Mouse (Mus musculus): ENCODE results near the gene Cib4.

Gene Cib4

DNA sequence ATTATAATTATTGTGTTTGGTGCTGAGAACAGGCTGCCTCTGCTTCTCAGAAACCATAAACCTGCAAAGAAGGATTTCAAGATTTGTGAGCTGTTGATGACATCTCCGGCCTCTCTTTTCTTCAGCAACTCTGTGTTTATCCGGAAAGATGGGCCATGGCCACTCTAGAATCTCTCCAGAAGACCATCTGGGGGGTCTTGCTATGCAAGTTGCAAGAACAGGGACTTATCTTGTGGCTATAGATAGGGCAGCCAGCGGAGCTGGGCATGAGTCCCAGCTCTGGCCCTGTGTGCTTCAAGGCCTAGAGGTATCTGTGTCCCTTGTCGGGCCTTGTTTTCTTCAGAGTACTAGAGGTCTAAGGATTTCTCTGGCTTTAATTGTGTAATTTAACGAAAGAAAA lies 36.4 kb upstream of the Cib4 start:
- no peak for DNase-seq (ENCODE audit: low read depth, low spot score)
- peaks cover 2% of the 10 kb centered on the region; the same call in 1 of the 2 replicates for H3K27me3 ChIP-seq (ENCODE audit: control insufficient read depth, insufficient read depth, low read length, poor library complexity, severe bottlenecking)
- no peaks in the 10 kb centered on the region for H3K36me3 ChIP-seq (ENCODE audit: control insufficient read depth, insufficient read depth, low read length, poor library complexity, severe bottlenecking)

- no peak for DNase-seq (ENCODE audit: low read depth, low spot score)
- H3K27me3 ChIP-seq (ENCODE audit: control insufficient read depth, insufficient read depth, low read length, poor library complexity, severe bottlenecking), result peaks cover 2% of the 10 kb centered on the region; the same call in 1 of the 2 replicates
These were observed 35.1 kb upstream of the Cib4 start for GRCm38 (mm10) chr5:30580725-30581124.

GRCm38 (mm10) chr5:30578445-30579080 lies 32.9 kb upstream of the Cib4 start:
- Histone ChIP-seq H3K36me3 (ENCODE audit: control insufficient read depth, insufficient read depth, low read length, poor library complexity, severe bottlenecking) (no peaks in the 10 kb centered on the region), H3K27me3 (ENCODE audit: control insufficient read depth, insufficient read depth, low read length, poor library complexity, severe bottlenecking) (no peaks in the 10 kb centered on the region)
- DNase-seq (ENCODE audit: low read depth, low spot score), result no peak

More at GRCm38 (mm10) chr5:30580725-30581124, 35.1 kb upstream of the Cib4 start:
- no peaks in the 10 kb centered on the region for H3K36me3 ChIP-seq (ENCODE audit: control insufficient read depth, insufficient read depth, low read length, poor library complexity, severe bottlenecking)

DNA sequence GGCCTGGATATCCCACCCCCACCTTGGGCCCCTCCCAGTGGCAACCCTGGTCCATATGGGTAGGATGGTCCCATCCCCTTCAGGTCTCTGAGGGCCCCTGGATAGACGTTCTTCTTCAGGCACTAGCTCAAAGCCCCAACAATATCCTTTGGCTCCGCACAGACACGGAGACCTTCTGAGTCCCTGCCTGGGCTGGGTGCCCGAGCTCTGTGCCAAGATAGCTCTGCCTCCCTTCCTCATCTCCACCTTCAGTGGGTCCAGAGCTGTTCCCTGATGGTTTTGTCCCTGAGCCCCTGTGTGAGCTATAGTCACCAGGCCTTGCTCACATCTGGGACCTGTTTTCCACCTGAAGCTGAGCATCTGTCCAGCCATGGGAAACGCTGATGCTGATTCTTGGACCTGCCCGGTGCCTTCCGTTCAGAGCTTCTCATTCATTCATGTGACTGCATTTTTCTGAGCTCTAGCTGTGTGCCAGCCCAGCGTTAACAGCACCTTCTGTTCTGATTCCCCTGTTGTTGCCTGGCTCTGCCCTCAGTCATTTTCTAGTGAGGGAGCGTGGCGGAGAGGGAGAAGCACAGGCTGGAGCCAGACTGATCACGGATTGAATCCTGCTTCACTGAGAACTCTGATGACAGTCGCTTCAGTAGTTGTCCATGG lies 32.1 kb upstream of the Cib4 start:
- Histone ChIP-seq H3K27me3 (ENCODE audit: control insufficient read depth, insufficient read depth, low read length, poor library complexity, severe bottlenecking) (no peaks in the 10 kb centered on the region), H3K36me3 (ENCODE audit: control insufficient read depth, insufficient read depth, low read length, poor library complexity, severe bottlenecking) (no peaks in the 10 kb centered on the region)
- DNase-seq (ENCODE audit: low read depth, low spot score), result no peak

DNA sequence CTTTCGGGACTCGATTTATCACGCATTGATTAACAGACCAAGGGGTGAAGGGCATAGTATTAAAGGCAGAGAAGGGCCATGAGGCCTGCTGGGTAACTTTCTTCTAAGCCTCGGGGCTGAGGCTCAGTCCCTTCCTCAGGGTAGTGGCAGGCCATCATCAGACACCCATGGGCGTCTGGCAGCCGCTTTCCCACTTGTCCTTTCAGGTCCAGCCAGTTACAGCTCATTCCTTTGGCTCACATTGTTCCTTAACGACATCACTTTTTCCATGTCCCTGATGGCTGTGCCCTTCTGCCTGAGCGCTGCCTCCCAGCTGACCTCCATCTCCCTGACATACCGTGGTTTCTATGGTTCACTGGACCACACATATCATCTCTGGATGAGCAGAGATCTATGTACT lies 31.6 kb upstream of the Cib4 start:
- Histone ChIP-seq H3K36me3 (ENCODE audit: control insufficient read depth, insufficient read depth, low read length, poor library complexity, severe bottlenecking) (no peaks in the 10 kb centered on the region), H3K27me3 (ENCODE audit: control insufficient read depth, insufficient read depth, low read length, poor library complexity, severe bottlenecking) (no peaks in the 10 kb centered on the region)
- no peak for DNase-seq (ENCODE audit: low read depth, low spot score)

DNA sequence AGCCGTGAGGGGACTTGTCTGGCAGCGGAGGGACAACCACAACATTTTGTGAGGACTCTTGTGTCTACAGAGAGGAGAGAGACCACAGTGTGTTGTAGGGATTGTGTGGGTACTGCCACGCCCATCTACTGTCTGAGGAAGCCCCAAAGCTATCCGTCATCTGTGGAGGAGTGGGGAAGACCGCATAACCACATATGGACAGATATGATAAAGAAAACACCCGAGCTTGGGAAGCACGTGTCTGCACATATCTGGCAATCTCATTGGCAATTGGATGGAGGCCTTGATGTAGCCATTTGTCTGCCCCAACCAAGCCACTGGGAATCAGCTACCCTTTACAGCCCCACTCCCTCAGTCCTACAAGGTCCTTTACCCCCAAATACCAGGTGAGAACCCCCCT lies 30.6 kb upstream of the Cib4 start:
- Histone ChIP-seq H3K36me3 (ENCODE audit: control insufficient read depth, insufficient read depth, low read length, poor library complexity, severe bottlenecking) (no peaks in the 10 kb centered on the region), H3K27me3 (ENCODE audit: control insufficient read depth, insufficient read depth, low read length, poor library complexity, severe bottlenecking) (no peaks in the 10 kb centered on the region)
- no peak for DNase-seq (ENCODE audit: low read depth, low spot score)

- no peak for DNase-seq (ENCODE audit: low read depth, low spot score)
- Histone ChIP-seq H3K27me3 (ENCODE audit: control insufficient read depth, insufficient read depth, low read length, poor library complexity, severe bottlenecking) (no peaks in the 10 kb centered on the region), H3K36me3 (ENCODE audit: control insufficient read depth, insufficient read depth, low read length, poor library complexity, severe bottlenecking) (no peaks in the 10 kb centered on the region)
These were observed 28.7 kb upstream of the Cib4 start for GRCm38 (mm10) chr5:30574367-30574766.

DNA sequence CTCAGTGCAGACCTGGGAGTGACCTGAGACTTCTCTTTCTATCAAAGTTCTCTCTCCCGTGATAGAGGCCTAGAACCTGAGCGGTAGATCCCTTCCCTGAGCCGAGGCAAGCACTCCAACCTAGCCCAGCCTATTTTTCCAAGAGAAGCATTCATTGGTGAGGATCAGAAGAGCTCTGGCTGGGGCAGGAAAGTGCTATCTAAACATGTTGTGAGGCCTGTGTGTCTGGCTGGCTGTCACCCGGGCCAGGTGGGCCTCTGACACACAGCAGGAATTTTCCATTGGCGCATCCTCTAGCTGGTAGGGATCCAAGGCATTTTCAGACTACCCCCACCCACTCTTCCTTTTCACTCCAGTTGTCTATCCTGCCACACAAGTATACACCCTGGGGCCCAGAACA lies 26.2 kb upstream of the Cib4 start:
- H3K36me3 ChIP-seq (ENCODE audit: control insufficient read depth, insufficient read depth, low read length, poor library complexity, severe bottlenecking), result no peaks in the 10 kb centered on the region
- DNase-seq (ENCODE audit: low read depth, low spot score), result no peak
- H3K27me3 ChIP-seq (ENCODE audit: control insufficient read depth, insufficient read depth, low read length, poor library complexity, severe bottlenecking), result no peaks in the 10 kb centered on the region

DNA sequence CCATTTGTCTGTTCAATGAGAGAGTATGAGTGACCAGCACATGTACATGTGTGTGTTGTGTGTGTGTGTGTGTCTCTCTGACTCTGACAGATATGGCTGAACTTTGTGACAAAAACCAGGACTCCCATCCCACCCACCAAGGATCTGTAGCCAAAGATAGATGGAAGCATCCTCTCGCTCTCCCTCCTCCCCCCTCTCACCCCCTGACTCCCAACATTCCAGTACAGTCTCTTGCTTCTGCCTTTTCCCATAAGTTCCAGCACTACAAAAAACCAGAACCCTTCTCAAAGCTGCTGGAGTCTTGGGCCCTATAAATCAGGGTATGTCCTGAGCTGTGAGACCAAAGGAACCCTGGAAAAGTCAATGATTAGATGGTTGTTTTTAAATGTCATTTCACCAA lies 22.8 kb upstream of the Cib4 start:
- Histone ChIP-seq H3K27me3 (ENCODE audit: control insufficient read depth, insufficient read depth, low read length, poor library complexity, severe bottlenecking) (no peaks in the 10 kb centered on the region), H3K36me3 (ENCODE audit: control insufficient read depth, insufficient read depth, low read length, poor library complexity, severe bottlenecking) (no peaks in the 10 kb centered on the region)
- no peak for DNase-seq (ENCODE audit: low read depth, low spot score)

- no peak for DNase-seq (ENCODE audit: low read depth, low spot score)
- no peaks in the 10 kb centered on the region for H3K27me3 ChIP-seq (ENCODE audit: control insufficient read depth, insufficient read depth, low read length, poor library complexity, severe bottlenecking)
- H3K36me3 ChIP-seq (ENCODE audit: control insufficient read depth, insufficient read depth, low read length, poor library complexity, severe bottlenecking), result no peaks in the 10 kb centered on the region
These were observed 14.4 kb upstream of the Cib4 start for GRCm38 (mm10) chr5:30559986-30560493.

DNA sequence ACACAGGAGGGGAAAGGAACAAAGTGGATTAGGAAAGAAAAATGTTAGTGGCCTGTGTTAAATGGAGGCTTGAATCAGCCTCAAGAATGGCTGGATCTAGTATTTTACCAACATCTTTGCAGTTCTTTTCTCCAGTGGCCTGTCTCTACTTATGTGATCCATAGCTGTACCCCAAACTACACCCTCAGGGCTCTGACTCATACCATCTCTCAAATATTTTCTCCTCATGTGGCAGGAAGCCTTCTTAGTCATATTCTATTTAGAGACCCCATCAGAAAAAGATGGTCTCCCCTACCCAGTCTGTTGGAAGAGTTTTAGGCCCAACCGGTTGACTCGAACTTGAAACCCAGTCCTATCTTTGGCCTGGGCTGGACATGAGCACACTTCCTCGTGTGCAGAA lies 13.8 kb upstream of the Cib4 start:
- H3K36me3 ChIP-seq (ENCODE audit: control insufficient read depth, insufficient read depth, low read length, poor library complexity, severe bottlenecking), result no peaks in the 10 kb centered on the region
- no peaks in the 10 kb centered on the region for H3K27me3 ChIP-seq (ENCODE audit: control insufficient read depth, insufficient read depth, low read length, poor library complexity, severe bottlenecking)
- DNase-seq (ENCODE audit: low read depth, low spot score), result no peak

DNA sequence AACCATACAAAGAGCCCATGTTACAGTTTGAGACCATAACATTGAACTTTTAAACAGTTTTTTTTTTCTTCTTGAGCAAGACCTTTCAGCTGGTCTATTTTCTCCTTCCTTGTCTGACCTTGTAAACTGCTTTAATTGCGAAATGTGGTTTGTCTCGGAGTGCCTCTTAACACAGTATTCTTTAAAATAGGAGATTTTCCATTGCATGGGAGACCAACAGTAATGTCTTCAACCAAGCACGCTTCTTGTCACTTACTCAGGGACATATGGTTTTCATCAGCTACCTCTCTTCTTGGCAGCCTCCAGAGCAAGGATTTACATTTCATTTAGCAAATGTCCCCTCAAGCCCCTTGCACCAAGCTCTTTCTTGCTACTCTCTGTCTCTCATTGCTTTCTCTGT lies 10.6 kb upstream of the Cib4 start:
- DNase-seq (ENCODE audit: low read depth, low spot score), result no peak
- H3K27me3 ChIP-seq (ENCODE audit: control insufficient read depth, insufficient read depth, low read length, poor library complexity, severe bottlenecking), result no peaks in the 10 kb centered on the region
- H3K36me3 ChIP-seq (ENCODE audit: control insufficient read depth, insufficient read depth, low read length, poor library complexity, severe bottlenecking), result no peaks in the 10 kb centered on the region

DNA sequence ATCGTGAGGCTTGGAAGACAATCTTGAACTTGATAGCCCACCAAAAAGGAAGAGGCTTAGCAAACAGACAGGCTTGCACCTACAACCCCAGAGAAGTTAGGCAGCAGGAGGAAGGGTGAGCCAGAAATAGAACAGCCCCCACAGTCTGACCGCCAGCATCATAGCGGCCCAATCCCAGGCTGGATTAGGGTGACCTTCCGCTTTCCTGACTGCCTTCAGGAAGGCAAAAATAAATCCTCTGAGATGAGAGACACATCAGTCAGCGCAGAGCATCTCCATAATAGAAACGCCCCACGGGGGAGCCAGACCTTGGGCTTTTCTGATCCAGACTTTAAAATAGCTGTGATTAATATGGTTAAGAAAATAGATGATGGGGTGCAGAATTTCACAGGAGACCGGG lies 9.3 kb upstream of the Cib4 start:
- no peaks in the 10 kb centered on the region for H3K36me3 ChIP-seq (ENCODE audit: control insufficient read depth, insufficient read depth, low read length, poor library complexity, severe bottlenecking)
- DNase-seq (ENCODE audit: low read depth, low spot score), result no peak
- no peaks in the 10 kb centered on the region for H3K27me3 ChIP-seq (ENCODE audit: control insufficient read depth, insufficient read depth, low read length, poor library complexity, severe bottlenecking)

GRCm38 (mm10) chr5:30553936-30554335 lies 8.3 kb upstream of the Cib4 start:
- H3K27me3 ChIP-seq (ENCODE audit: control insufficient read depth, insufficient read depth, low read length, poor library complexity, severe bottlenecking), result no peaks in the 10 kb centered on the region
- H3K36me3 ChIP-seq (ENCODE audit: control insufficient read depth, insufficient read depth, low read length, poor library complexity, severe bottlenecking), result no peaks in the 10 kb centered on the region
- DNase-seq (ENCODE audit: low read depth, low spot score), result no peak

DNA sequence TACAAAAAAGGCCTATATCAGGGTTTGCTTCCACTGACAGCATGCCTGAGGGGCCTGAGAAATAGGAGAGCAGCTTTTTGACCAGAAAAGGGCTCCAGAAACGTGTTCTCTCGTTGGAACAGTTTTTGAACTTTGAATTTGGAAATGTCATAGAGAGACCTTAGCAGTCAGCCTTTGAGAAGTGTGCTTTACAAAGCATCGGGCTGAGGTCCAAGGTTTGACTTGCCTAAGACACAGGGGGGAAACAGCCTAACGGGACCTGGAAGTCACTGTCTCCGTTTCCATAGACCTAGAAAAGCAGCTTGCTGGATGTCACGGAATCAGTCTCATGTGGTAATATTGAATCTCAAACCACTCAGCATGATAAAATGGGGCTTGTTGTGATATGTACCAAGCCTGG lies 6.4 kb upstream of the Cib4 start:
- no peaks in the 10 kb centered on the region for H3K36me3 ChIP-seq (ENCODE audit: control insufficient read depth, insufficient read depth, low read length, poor library complexity, severe bottlenecking)
- no peak for DNase-seq (ENCODE audit: low read depth, low spot score)
- no peaks in the 10 kb centered on the region for H3K27me3 ChIP-seq (ENCODE audit: control insufficient read depth, insufficient read depth, low read length, poor library complexity, severe bottlenecking)
